ENCODE assay signal across 12 mouse cellular contexts in the genomic region with DNA sequence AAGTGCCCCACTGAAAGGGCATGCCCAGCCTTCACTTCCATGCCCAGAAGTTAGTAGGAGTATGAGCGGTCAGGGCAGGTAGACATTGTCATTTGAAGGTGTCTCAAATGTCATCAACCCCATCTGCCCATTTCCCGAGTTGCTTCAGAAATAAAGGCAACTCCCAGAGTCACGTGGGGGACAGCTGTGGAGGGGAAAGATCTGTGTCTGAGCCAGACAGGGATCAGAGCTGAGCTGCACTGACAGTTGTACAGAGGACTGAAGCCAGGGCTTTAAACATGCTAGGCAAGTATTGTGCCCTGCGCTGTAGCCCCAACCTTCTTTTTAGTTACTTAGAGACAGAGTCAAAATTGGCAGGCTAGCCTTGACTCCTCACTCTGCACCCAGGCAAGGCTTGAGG. TPM values are rescaled to one million over a fixed set of nuclear protein-coding genes. Genes with fewer than 3 reads are reported as not detected.
"Had no signal": no experiment of that assay in that cellular context is flagged by ENCODE, and none has a peak within 500 bp of the region (broad histone marks: within the 10 kb centered on the region; RNA-seq: fewer than 3 reads in every experiment).

No protein-coding gene starts in this region.

- H3K4me3 ChIP-seq: limb, embryonic 13.5 days; liver, embryonic 13.5 days; megakaryocyte, embryonic 14.5 days; midbrain, embryonic 12.5 days; midbrain, embryonic 15.5 days; neural tube, embryonic 13.5 days had no signal

- H3K4me2 ChIP-seq: limb, embryonic 13.5 days; liver, embryonic 13.5 days; midbrain, embryonic 12.5 days; midbrain, embryonic 15.5 days; neural tube, embryonic 13.5 days had no signal

- ATAC-seq: midbrain, embryonic 15.5 days had no signal

- H3K9me3 ChIP-seq: liver, embryonic 13.5 days; midbrain, embryonic 12.5 days; midbrain, embryonic 15.5 days; neural tube, embryonic 13.5 days had no signal

- H3K27ac ChIP-seq: limb, embryonic 13.5 days; liver, embryonic 13.5 days; midbrain, embryonic 12.5 days; midbrain, embryonic 15.5 days; neural tube, embryonic 13.5 days had no signal

- H3K36me3 ChIP-seq: limb, embryonic 13.5 days; liver, embryonic 13.5 days; midbrain, embryonic 12.5 days; midbrain, embryonic 15.5 days; neural tube, embryonic 13.5 days had no signal

- DNase-seq: kidney, adult 18-20 months; left cerebral cortex, postnatal 4 days; liver, embryonic 13.5 days; lung, adult 2 months; retina, postnatal 1 day; thymus, postnatal 25 days had no signal

- H3K27me3 ChIP-seq: midbrain, embryonic 15.5 days had no signal

- H3K9ac ChIP-seq: limb, embryonic 13.5 days; liver, embryonic 13.5 days; midbrain, embryonic 12.5 days; midbrain, embryonic 15.5 days; neural tube, embryonic 13.5 days had no signal

- H3K4me1 ChIP-seq: limb, embryonic 13.5 days; liver, embryonic 13.5 days; midbrain, embryonic 12.5 days; midbrain, embryonic 15.5 days; neural tube, embryonic 13.5 days had no signal

RNA-seq across cellular contexts. Expression of gene Sec14l5, which starts 27.1 kb away (rescaled TPM):
- polyA plus RNA-seq: liver, embryonic 13.5 days; small intestine, adult 2 months had no signal
